Mouse (Mus musculus): ENCODE results near the gene Slc8a1. TPM values are rescaled to one million over a fixed set of nuclear protein-coding genes. Genes with fewer than 3 reads are reported as not detected.

The Slc8a1 gene
- polyA plus RNA-seq, 1 experiment from 2014 or later = 36.5 TPM

- Histone ChIP-seq H3K36me3 (replicated peaks; ENCODE audit: control insufficient read depth, insufficient read depth) (no peaks in the 10 kb centered on the region), H3K27me3 (ENCODE audit: control insufficient read depth, insufficient read depth, low read length) (no peaks in the 10 kb centered on the region), H3K9ac (no peak overlapping the region), H3K27ac (no peak overlapping the region), H3K4me3 (replicated peaks; ENCODE audit: low read length) (no peak overlapping the region), H3K4me2 (replicated peaks) (no peak overlapping the region), H3K9me3 (ENCODE audit: control insufficient read depth, low read length) (no peaks in the 10 kb centered on the region), H3K4me1 (replicated peaks; ENCODE audit: control insufficient read depth, insufficient read depth, low read length) (no peaks in the 10 kb centered on the region)
- DNase-seq (ENCODE audit: low spot score) = no peak
- WGBS = 84% methylated on average over 2 of the region's 2 CpGs
- ATAC-seq (ENCODE audit: low FRiP score) = no peak
These were observed 2.6 kb downstream of the Slc8a1 start for GRCm38 (mm10) chr17:81735583-81735982.

- Histone ChIP-seq H3K4me1 (replicated peaks; ENCODE audit: control insufficient read depth, insufficient read depth, low read length) (no peaks in the 10 kb centered on the region), H3K36me3 (replicated peaks; ENCODE audit: control insufficient read depth, insufficient read depth) (no peaks in the 10 kb centered on the region), H3K4me3 (replicated peaks; ENCODE audit: low read length) (no peak overlapping the region), H3K4me2 (replicated peaks) (no peak overlapping the region), H3K9me3 (ENCODE audit: control insufficient read depth, low read length) (no peaks in the 10 kb centered on the region), H3K27me3 (ENCODE audit: control insufficient read depth, insufficient read depth, low read length) (no peaks in the 10 kb centered on the region), H3K9ac (no peak overlapping the region), H3K27ac (no peak overlapping the region)
- ATAC-seq (ENCODE audit: low FRiP score) (no peak), DNase-seq (ENCODE audit: low spot score) (no peak)
- 94% methylated on average over 4 of the region's 4 CpGs for WGBS
These were observed 8.3 kb downstream of the Slc8a1 start for GRCm38 (mm10) chr17:81729891-81730290.

GRCm38 (mm10) chr17:81712273-81712751, 25.9 kb downstream of the Slc8a1 start:
- Histone ChIP-seq H3K27ac (no peak overlapping the region), H3K9ac (no peak overlapping the region), H3K36me3 (replicated peaks; ENCODE audit: control insufficient read depth, insufficient read depth) (no peaks in the 10 kb centered on the region), H3K4me2 (replicated peaks) (no peak overlapping the region), H3K4me3 (replicated peaks; ENCODE audit: low read length) (no peak overlapping the region), H3K9me3 (ENCODE audit: control insufficient read depth, low read length) (no peaks in the 10 kb centered on the region), H3K4me1 (replicated peaks; ENCODE audit: control insufficient read depth, insufficient read depth, low read length) (no peaks in the 10 kb centered on the region), H3K27me3 (ENCODE audit: control insufficient read depth, insufficient read depth, low read length) (no peaks in the 10 kb centered on the region)
- ATAC-seq (ENCODE audit: low FRiP score) (no peak), DNase-seq (ENCODE audit: low spot score) (no peak)
- WGBS = 85% methylated on average over 1 of the region's 1 CpGs

- no peaks in the 10 kb centered on the region for H3K9me3 ChIP-seq (ENCODE audit: control insufficient read depth, low read length)
- H3K9ac ChIP-seq = no peak overlapping the region
- no peak overlapping the region for H3K4me2 ChIP-seq (replicated peaks)
- H3K27ac ChIP-seq = no peak overlapping the region
- ATAC-seq (ENCODE audit: low FRiP score) (no peak), DNase-seq (ENCODE audit: low spot score) (no peak)
- no peaks in the 10 kb centered on the region for H3K4me1 ChIP-seq (replicated peaks; ENCODE audit: control insufficient read depth, insufficient read depth, low read length)
- H3K4me3 ChIP-seq (replicated peaks; ENCODE audit: low read length) = no peak overlapping the region
- 46% methylated on average over 3 of the region's 3 CpGs for WGBS
- H3K36me3 ChIP-seq (replicated peaks; ENCODE audit: control insufficient read depth, insufficient read depth) = no peaks in the 10 kb centered on the region
- H3K27me3 ChIP-seq (ENCODE audit: control insufficient read depth, insufficient read depth, low read length) = no peaks in the 10 kb centered on the region
These were observed 33.4 kb downstream of the Slc8a1 start for GRCm38 (mm10) chr17:81704761-81705160.

- Histone ChIP-seq H3K4me3 (replicated peaks; ENCODE audit: low read length) (no peak overlapping the region), H3K9ac (no peak overlapping the region), H3K36me3 (replicated peaks; ENCODE audit: control insufficient read depth, insufficient read depth) (no peaks in the 10 kb centered on the region), H3K4me1 (replicated peaks; ENCODE audit: control insufficient read depth, insufficient read depth, low read length) (no peaks in the 10 kb centered on the region; the same call in 1 of the 2 replicates), H3K27ac (no peak overlapping the region), H3K9me3 (ENCODE audit: control insufficient read depth, low read length) (no peaks in the 10 kb centered on the region), H3K27me3 (ENCODE audit: control insufficient read depth, insufficient read depth, low read length) (no peaks in the 10 kb centered on the region), H3K4me2 (replicated peaks) (no peak overlapping the region)
- DNase-seq (ENCODE audit: low spot score) (no peak), ATAC-seq (ENCODE audit: low FRiP score) (no peak)
- WGBS = 75% methylated on average over 2 of the region's 2 CpGs
These were observed 34.9 kb downstream of the Slc8a1 start for GRCm38 (mm10) chr17:81703258-81703657.

GRCm38 (mm10) chr17:81701701-81702100, 36.5 kb downstream of the Slc8a1 start:
- Histone ChIP-seq H3K4me1 (replicated peaks; ENCODE audit: control insufficient read depth, insufficient read depth, low read length) (no peaks in the 10 kb centered on the region; the same call in 1 of the 2 replicates), H3K4me3 (replicated peaks; ENCODE audit: low read length) (no peak overlapping the region), H3K27me3 (ENCODE audit: control insufficient read depth, insufficient read depth, low read length) (no peaks in the 10 kb centered on the region), H3K9ac (no peak overlapping the region), H3K4me2 (replicated peaks) (no peak overlapping the region), H3K27ac (no peak overlapping the region), H3K9me3 (ENCODE audit: control insufficient read depth, low read length) (no peaks in the 10 kb centered on the region), H3K36me3 (replicated peaks; ENCODE audit: control insufficient read depth, insufficient read depth) (no peaks in the 10 kb centered on the region)
- 94% methylated on average over 4 of the region's 4 CpGs for whole genome bisulfite sequencing
- DNase-seq (ENCODE audit: low spot score) (no peak), ATAC-seq (ENCODE audit: low FRiP score) (no peak)

GRCm38 (mm10) chr17:81698789-81699188, 39.4 kb downstream of the Slc8a1 start:
- H3K4me3 ChIP-seq (replicated peaks; ENCODE audit: low read length) = no peak overlapping the region
- no peaks in the 10 kb centered on the region for H3K36me3 ChIP-seq (replicated peaks; ENCODE audit: control insufficient read depth, insufficient read depth)
- no peak overlapping the region for H3K9ac ChIP-seq
- H3K27ac ChIP-seq = no peak overlapping the region
- DNase-seq (ENCODE audit: low spot score) = no peak
- no peak for ATAC-seq (ENCODE audit: low FRiP score)
- H3K4me1 ChIP-seq (replicated peaks; ENCODE audit: control insufficient read depth, insufficient read depth, low read length) = no peaks in the 10 kb centered on the region; the same call in 1 of the 2 replicates
- 47% methylated on average over 10 of the region's 10 CpGs for WGBS
- H3K4me2 ChIP-seq (replicated peaks) = no peak overlapping the region
- no peaks in the 10 kb centered on the region for H3K9me3 ChIP-seq (ENCODE audit: control insufficient read depth, low read length)
- H3K27me3 ChIP-seq (ENCODE audit: control insufficient read depth, insufficient read depth, low read length) = no peaks in the 10 kb centered on the region

- ATAC-seq (ENCODE audit: low FRiP score) = no peak
- Histone ChIP-seq H3K9ac (no peak overlapping the region), H3K9me3 (ENCODE audit: control insufficient read depth, low read length) (no peaks in the 10 kb centered on the region), H3K4me2 (replicated peaks) (no peak overlapping the region), H3K4me1 (replicated peaks; ENCODE audit: control insufficient read depth, insufficient read depth, low read length) (no peaks in the 10 kb centered on the region; the same call in 1 of the 2 replicates), H3K27ac (no peak overlapping the region), H3K27me3 (ENCODE audit: control insufficient read depth, insufficient read depth, low read length) (no peaks in the 10 kb centered on the region), H3K4me3 (replicated peaks; ENCODE audit: low read length) (no peak overlapping the region), H3K36me3 (replicated peaks; ENCODE audit: control insufficient read depth, insufficient read depth) (no peaks in the 10 kb centered on the region)
- no peak for DNase-seq (ENCODE audit: low spot score)
- 79% methylated on average over 2 of the region's 2 CpGs for WGBS
These were observed 40.5 kb downstream of the Slc8a1 start for GRCm38 (mm10) chr17:81697695-81698094.

- no peaks in the 10 kb centered on the region for H3K9me3 ChIP-seq (ENCODE audit: control insufficient read depth, low read length)
- no peak overlapping the region for H3K4me3 ChIP-seq (replicated peaks; ENCODE audit: low read length)
- H3K27me3 ChIP-seq (ENCODE audit: control insufficient read depth, insufficient read depth, low read length) = no peaks in the 10 kb centered on the region
- H3K27ac ChIP-seq = no peak overlapping the region
- H3K36me3 ChIP-seq (replicated peaks; ENCODE audit: control insufficient read depth, insufficient read depth) = no peaks in the 10 kb centered on the region
- no peak overlapping the region for H3K4me2 ChIP-seq (replicated peaks)
- no peak overlapping the region for H3K9ac ChIP-seq
- DNase-seq (ENCODE audit: low spot score) (no peak), ATAC-seq (ENCODE audit: low FRiP score) (no peak)
- 95% methylated on average over 1 of the region's 1 CpGs for WGBS
- no peaks in the 10 kb centered on the region; the same call in 1 of the 2 replicates for H3K4me1 ChIP-seq (replicated peaks; ENCODE audit: control insufficient read depth, insufficient read depth, low read length)
These were observed 43.2 kb downstream of the Slc8a1 start for GRCm38 (mm10) chr17:81694977-81695376.

- Histone ChIP-seq H3K4me1 (replicated peaks; ENCODE audit: control insufficient read depth, insufficient read depth, low read length) (no peaks in the 10 kb centered on the region), H3K36me3 (replicated peaks; ENCODE audit: control insufficient read depth, insufficient read depth) (no peaks in the 10 kb centered on the region)
These were observed 58.6 kb downstream of the Slc8a1 start for GRCm38 (mm10) chr17:81679616-81680015.

More at GRCm38 (mm10) chr17:81679616-81680015, 58.6 kb downstream of the Slc8a1 start:
- H3K9me3 ChIP-seq (ENCODE audit: control insufficient read depth, low read length) = no peaks in the 10 kb centered on the region
- DNase-seq (ENCODE audit: low spot score) = no peak
- no peak for ATAC-seq (ENCODE audit: low FRiP score)
- no peak overlapping the region for H3K9ac ChIP-seq
- H3K4me3 ChIP-seq (replicated peaks; ENCODE audit: low read length) = no peak overlapping the region
- no peaks in the 10 kb centered on the region for H3K27me3 ChIP-seq (ENCODE audit: control insufficient read depth, insufficient read depth, low read length)
- no peak overlapping the region for H3K27ac ChIP-seq
- no peak overlapping the region for H3K4me2 ChIP-seq (replicated peaks)

Measured in hindbrain, embryonic 14.5 days (tissue).